Mouse (Mus musculus) stomach, postnatal 0 days (tissue): ENCODE data around the gene N4bp3.

ENCODE experiments used
- CTCF ChIP-seq: IDR thresholded peaks from 2 replicates; pipeline ENCODE4 v1.5.1; 2016; ENCODE audit warnings: antibody characterized with exemption, low read depth, mild to moderate bottlenecking, moderate library complexity
- EP300 ChIP-seq: optimal IDR thresholded peaks from 2 replicates; pipeline ENCODE3; 2016; ENCODE audit warnings: antibody characterized with exemption

DNA sequence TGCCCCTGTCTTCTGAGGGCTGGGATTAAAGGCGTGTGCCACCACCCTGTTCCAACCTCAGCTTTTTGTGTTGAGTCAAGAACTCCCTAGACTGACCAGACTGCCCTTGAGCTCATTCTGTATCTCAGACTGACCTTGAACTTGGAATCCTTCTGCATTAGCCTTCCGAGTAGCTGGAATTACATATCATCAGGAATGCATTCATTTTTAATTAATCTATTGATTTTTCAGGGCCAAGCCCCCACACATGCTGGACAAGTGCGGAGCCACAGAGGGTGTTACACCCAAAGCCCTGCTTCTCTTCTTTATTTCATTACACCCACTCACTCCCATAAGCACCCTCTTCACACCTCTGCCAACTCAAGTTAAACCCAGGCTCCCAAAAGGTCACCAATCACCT lies 16.9 kb downstream of the N4bp3 start:
- TF ChIP-seq CTCF (no peak), EP300 (no peak)
